Mouse (Mus musculus): ENCODE data around the gene Trpc3. TPM values are rescaled to one million over a fixed set of nuclear protein-coding genes. Genes with fewer than 3 reads are reported as not detected.
A peak's percentile ranks its signal among the peaks of the same experiment; 100 is the strongest.
"Not testable (repeated sequence)": the region's sequence is repeated elsewhere in the genome, so short reads cannot be mapped to it uniquely, and the experiment has no call there.

Gene Trpc3
- total RNA-seq, 2 experiments from 2014 or later: 1.4 to 2.2 TPM

- no peak for DNase-seq (ENCODE audit: low spot score)
Measured at GRCm38 (mm10) chr3:36605894-36606783, 83.8 kb downstream of the Trpc3 start.

- not testable (repeated sequence) for DNase-seq (ENCODE audit: low spot score)
Measured at GRCm38 (mm10) chr3:36599773-36600172, 90.2 kb downstream of the Trpc3 start.

- DNase-seq (ENCODE audit: low spot score): no peak
Measured at GRCm38 (mm10) chr3:36598811-36599210, 91.2 kb downstream of the Trpc3 start.

GRCm38 (mm10) chr3:36571827-36572378, 118.1 kb downstream of the Trpc3 start, which contains the start of gene Ccna2:
TSS of gene Ccna2 (minus strand) at chr3:36572150.
- DNase-seq (ENCODE audit: low spot score): peak; percentile 97

GRCm38 (mm10) chr3:36571361-36571826, 118.6 kb downstream of the Trpc3 start:
- DNase-seq (ENCODE audit: low spot score): peak; percentile 5

Other genes with a start within 250 kb of the Trpc3 start
- 10 to 100 TPM; 35.6 to 47.6 TPM for gene Anxa5, start 214.3 kb downstream of the Trpc3 start, total RNA-seq (2021)
- gene 1810062G17Rik, start 214.2 kb downstream of the Trpc3 start, total RNA-seq (2021): not detected
- gene Gm11549, start 168.4 kb downstream of the Trpc3 start, total RNA-seq (2021): not detected
- gene Exosc9, start 137.6 kb downstream of the Trpc3 start, total RNA-seq (2021): 10 to 100 TPM; 15.6 to 16.5 TPM
- not detected for gene Ccna2, start 118.0 kb downstream of the Trpc3 start, total RNA-seq (2021)
- gene Bbs7, start 76.7 kb downstream of the Trpc3 start, total RNA-seq (2021): 1 to 10 TPM; 7.5 to 10.0 TPM
- 10 to 100 TPM; 28.1 to 31.2 TPM for gene 4932438A13Rik, start 172.9 kb upstream of the Trpc3 start, total RNA-seq (2021)